Mouse (Mus musculus) common myeloid progenitor, adult 5-6 weeks (primary cell): Measurements from ENCODE around the gene Speg. TPM values are rescaled to one million over a fixed set of nuclear protein-coding genes. Genes with fewer than 3 reads are reported as not detected.

ENCODE experiments used
- ATAC-seq: replicated peaks from 2 replicates; pipeline ENCODE4 v1.8.0; 2016; ENCODE audit warnings: low read depth, mild to moderate bottlenecking, moderate TSS enrichment, inconsistent platforms; ENCODE audit not compliant: poor library complexity, severe bottlenecking
- total RNA-seq: library from RNA; stranded (forward); fragments of 200-1000, 187-1606 nt; gene quantifications from 2 replicates; pipeline ENCODE4 v1.2.3, GENCODE M21; 2017

Speg gene
- total RNA-seq, 1 experiment from 2014 or later = not detected

- ATAC-seq = no peak
These were observed 76.8 kb downstream of the Speg start for GRCm38 (mm10) chr1:75451900-75452299.

GRCm38 (mm10) chr1:75455433-75455832 is 80.3 kb downstream of the Speg start:
- no peak for ATAC-seq

- no peak for ATAC-seq
These were observed 80.9 kb downstream of the Speg start for GRCm38 (mm10) chr1:75455948-75456347.

- ATAC-seq = no peak
These were observed 81.9 kb downstream of the Speg start for GRCm38 (mm10) chr1:75456746-75457564.

- ATAC-seq = no peak
These were observed 82.6 kb downstream of the Speg start for GRCm38 (mm10) chr1:75457710-75458024.

- peak; percentile 27 for ATAC-seq
These were observed 83.1 kb downstream of the Speg start for GRCm38 (mm10) chr1:75458025-75458788.

- ATAC-seq = no peak
These were observed 83.9 kb downstream of the Speg start for GRCm38 (mm10) chr1:75458789-75459684.

GRCm38 (mm10) chr1:75460297-75460696 is 85.2 kb downstream of the Speg start:
- no peak for ATAC-seq

GRCm38 (mm10) chr1:75462636-75463035 is 87.5 kb downstream of the Speg start:
- 0 out of 2 replicates have a peak, but pooled peaks have one; percentile 15 for ATAC-seq

GRCm38 (mm10) chr1:75463652-75464204 is 88.6 kb downstream of the Speg start:
- peak; percentile 28; the same call in 1 of the 2 replicates for ATAC-seq

GRCm38 (mm10) chr1:75467215-75467927 is 92.3 kb downstream of the Speg start:
- peak; percentile 81 for ATAC-seq

- ATAC-seq = no peak
These were observed 94.3 kb downstream of the Speg start for GRCm38 (mm10) chr1:75469287-75469825.

- no peak for ATAC-seq
These were observed 101.3 kb downstream of the Speg start for GRCm38 (mm10) chr1:75476441-75476840.

GRCm38 (mm10) chr1:75477264-75477965 is 102.3 kb downstream of the Speg start:
- peak; percentile 61 for ATAC-seq

GRCm38 (mm10) chr1:75477966-75478290 is 102.8 kb downstream of the Speg start:
- ATAC-seq = no peak

GRCm38 (mm10) chr1:75478497-75478896 is 103.4 kb downstream of the Speg start:
- ATAC-seq = no peak

GRCm38 (mm10) chr1:75478916-75479634 is 104.0 kb downstream of the Speg start, which contains the start of the genes Chpf and Tmem198:
Gene Chpf, minus strand, starts transcription at chr1:75479307.
Gene Tmem198, plus strand, starts transcription at chr1:75479532.
- ATAC-seq = peak; percentile 84

GRCm38 (mm10) chr1:75479635-75479989 is 104.5 kb downstream of the Speg start:
- ATAC-seq = no peak
